Mouse (Mus musculus): ENCODE measurements around the gene Trpc5os. TPM values are rescaled to one million over a fixed set of nuclear protein-coding genes. Genes with fewer than 3 reads are reported as not detected.

Gene Trpc5os
- total RNA-seq (2022), result not detected

DNA sequence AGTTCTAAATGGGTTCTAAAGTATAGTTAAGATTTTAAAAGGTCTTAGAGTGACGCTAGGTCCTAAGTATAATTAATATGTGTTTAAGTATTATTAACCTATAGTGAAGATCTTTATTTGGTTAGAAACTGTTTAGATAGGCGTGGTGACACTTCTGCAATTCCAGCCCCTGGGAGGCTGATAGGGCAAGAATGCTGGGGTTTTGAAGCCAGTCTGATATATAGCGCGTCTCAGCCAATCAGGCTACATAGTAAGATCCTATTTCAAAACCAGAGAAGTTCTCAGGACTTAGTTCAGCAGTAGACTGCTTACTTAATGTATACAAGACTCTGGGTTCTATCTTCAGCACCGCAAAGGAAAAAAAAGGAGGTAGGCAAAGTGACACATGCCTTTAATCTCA, at the start of gene Trpc5os:
TSS of gene Trpc5os (plus strand) at position 301 of the 400 bp plus-strand sequence.
- DNase-seq (ENCODE audit: low spot score), result no peak

DNA sequence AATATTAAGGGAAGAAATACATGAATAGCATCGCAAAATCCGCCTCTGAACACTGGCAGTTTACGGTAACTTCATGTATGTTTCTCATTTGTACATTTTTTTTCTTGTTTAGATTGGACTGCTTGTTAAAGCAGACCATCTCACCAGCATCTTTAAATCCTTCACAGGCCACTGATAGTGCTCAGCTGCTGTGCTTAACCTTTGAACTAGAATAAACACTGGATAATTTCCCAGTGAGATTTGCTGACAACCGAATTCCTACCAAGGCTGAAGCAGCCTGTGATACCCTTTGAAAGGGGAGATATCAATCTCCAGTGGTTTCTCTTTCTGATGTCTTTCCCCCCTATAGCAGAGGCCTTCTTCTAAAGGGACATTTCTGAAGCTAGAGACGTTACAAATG, 48.3 kb upstream of the Trpc5os start:
- DNase-seq (ENCODE audit: low spot score), result no peak

DNA sequence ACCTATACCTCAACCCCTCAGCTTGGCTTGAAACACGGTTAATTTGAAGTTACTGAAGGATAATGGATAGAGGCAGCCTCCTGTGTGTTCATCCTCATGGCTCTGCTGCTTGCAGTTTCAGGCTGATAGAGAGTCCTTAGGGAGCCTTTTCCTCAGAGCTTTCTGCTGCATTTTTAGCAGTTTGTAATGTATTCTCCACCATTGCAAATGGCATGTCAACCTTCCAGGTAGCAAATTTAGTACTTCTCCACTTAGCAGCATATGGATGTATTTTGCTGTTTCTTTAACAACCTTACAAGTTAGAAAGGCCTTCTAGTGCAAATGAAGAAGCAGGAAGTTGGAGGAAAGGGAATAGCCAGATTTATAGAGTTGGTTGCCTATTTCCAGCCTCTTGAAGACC, 36.1 kb upstream of the Trpc5os start:
- no peak for DNase-seq (ENCODE audit: low spot score)

DNA sequence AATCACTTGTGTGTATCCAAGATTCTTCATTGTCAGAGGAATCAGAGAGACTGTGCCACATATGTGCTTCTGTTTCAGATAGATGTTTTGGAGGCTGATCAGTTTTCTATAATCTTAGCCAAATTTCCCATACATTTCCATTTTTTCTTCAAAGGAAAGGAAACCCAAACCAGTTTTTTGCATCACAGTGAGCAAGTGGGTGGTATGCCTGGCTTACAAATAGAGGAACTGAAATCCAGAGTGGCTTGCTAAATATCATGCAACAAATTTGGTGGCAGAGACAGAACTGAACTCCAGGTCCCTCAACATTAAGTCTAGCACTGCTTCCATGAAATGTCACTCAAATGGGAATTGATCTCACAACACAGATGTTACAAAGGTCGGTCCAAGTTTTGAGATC, 35.3 kb upstream of the Trpc5os start:
- DNase-seq (ENCODE audit: low spot score), result no peak

GRCm38 (mm10) chrX:144423848-144424247, 32.5 kb upstream of the Trpc5os start:
- no peak for DNase-seq (ENCODE audit: low spot score)

GRCm38 (mm10) chrX:144464416-144464815, 8.0 kb downstream of the Trpc5os start:
- no peak for DNase-seq (ENCODE audit: low spot score)

DNA sequence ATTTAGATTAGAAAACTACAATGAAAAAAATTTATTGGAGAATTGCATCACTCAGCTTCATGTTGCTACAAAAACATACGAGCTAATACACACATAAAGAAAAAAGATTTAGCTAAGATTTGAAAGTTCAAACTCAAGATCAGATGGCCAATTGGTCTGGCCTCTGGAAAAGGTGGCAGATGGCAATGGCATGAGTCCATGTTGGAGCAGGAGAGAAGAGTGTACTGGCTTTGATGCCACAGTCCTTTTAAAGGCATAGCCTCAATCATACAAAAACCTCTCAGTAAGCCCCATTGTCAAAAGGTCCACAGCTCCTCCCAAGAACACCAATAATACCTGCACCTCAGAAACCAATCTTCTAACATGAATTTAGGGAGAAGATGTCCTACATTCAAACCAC, 35.0 kb downstream of the Trpc5os start:
- no peak for DNase-seq (ENCODE audit: low spot score)

DNA sequence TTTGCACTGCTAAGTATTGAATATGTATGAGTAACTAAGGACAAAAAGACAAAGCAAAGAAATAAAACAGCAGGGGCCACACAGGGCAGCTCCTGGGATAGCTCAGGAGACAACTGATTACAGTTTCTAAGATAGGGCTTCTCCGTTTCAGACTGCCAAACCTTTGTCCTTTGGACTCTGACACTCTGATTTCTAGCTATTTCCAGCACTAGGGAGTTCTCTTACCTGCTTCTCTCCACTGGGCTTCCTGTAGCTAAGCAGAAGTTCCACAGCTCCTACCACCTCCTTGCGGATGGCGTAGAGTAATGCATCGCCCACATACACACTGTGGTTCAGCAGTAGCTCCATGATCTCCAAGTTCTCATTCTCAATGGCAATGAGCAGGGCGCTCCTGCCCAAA, 66.9 kb downstream of the Trpc5os start:
- no peak for DNase-seq (ENCODE audit: low spot score)

- peak; percentile 0 for DNase-seq (ENCODE audit: low spot score)
Observed at GRCm38 (mm10) chrX:144526042-144526441, 69.7 kb downstream of the Trpc5os start.

Other genes with a start within 250 kb of the Trpc5os start
- 1 to 10 TPM; 4.0 to 6.6 (median 5.8) TPM for gene Alg13, start 138.8 kb upstream of the Trpc5os start, total RNA-seq (2022)
- not detected for gene Trpc5, start 231.6 kb downstream of the Trpc5os start, total RNA-seq (2022)
- gene Rtl4, start 232.3 kb downstream of the Trpc5os start, total RNA-seq (2022), result not detected